1 mouse cellular context compared by ENCODE assay signal in the genomic region with DNA sequence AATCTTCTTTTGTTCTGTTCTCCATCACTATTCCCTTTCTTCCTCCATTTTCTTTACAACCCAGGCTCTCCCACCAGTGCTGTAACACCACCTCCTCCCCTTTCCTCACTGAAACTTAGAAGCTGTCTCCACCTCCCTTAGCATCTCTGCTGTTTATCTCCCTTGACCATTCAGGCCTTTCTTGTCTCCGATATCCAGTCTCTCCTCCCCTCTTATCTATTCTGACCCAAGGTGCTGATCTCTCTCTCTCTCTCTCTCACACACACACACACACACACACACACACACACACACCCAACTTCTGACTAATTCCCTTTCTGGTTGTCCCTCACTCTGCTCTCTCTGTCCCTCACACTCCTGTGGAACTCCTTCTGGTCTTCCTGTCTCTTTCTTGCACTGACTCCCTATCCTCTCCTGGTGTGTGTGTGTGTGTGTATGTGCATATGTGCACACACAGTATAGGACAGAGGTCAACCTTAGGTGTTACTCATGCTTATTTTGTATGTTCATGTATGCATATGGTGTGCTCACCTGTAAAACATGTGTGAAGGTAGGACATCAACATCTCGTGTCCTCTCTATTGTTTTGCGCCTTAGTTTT.
A peak's percentile ranks its signal among the peaks of the same experiment; 100 is the strongest.
TF ChIP-seq lines count a peak whose summit lies in the region.

No protein-coding gene starts in this region.

TF ChIP-seq in MEL, 35 proteins besides CTCF, POLR2A, EP300 and RAD21:
- TF ChIP-seq TCF12 (IDR thresholded peaks at IDR 0.05; ENCODE audit: low read depth, low read length) (peak; percentile 90), CHD2 (IDR thresholded peaks at IDR 0.05; ENCODE audit: low read length) (no peak), TAL1 (IDR thresholded peaks at IDR 0.05; ENCODE audit: low read length) (peak; percentile 68), MAZ (IDR thresholded peaks at IDR 0.05; ENCODE audit: low read depth, low read length) (no peak), UBTF (IDR thresholded peaks at IDR 0.05; ENCODE audit: borderline replicate concordance, insufficient read depth, low read depth, low read length) (no peak), MAX (IDR thresholded peaks at IDR 0.05; ENCODE audit: low read length) (no peak), RCOR1 (IDR thresholded peaks at IDR 0.05; ENCODE audit: low read depth, low read length) (0 out of 2 replicates have a peak, but pooled peaks have one; percentile 42), ETS1 (IDR thresholded peaks at IDR 0.05; ENCODE audit: low read depth, low read length) (peak; percentile 56; the same call in 1 of the 2 replicates), USF1 (IDR thresholded peaks at IDR 0.05; ENCODE audit: low read depth, low read length) (no peak), NRF1 (IDR thresholded peaks at IDR 0.05; ENCODE audit: insufficient read depth, low read depth, low read length, poor library complexity, severe bottlenecking) (no peak), GATA1 (IDR thresholded peaks at IDR 0.05; ENCODE audit: low read depth, low read length) (peak; percentile 85), E2F4 (IDR thresholded peaks at IDR 0.05; ENCODE audit: borderline replicate concordance, low read depth, low read length) (no peak), ZC3H11A (IDR thresholded peaks at IDR 0.05; ENCODE audit: low read depth, low read length) (no peak), TBP (IDR thresholded peaks at IDR 0.05; ENCODE audit: low read depth, low read length) (no peak), MXI1 (IDR thresholded peaks at IDR 0.05; ENCODE audit: low read depth, low read length) (0 out of 2 replicates have a peak, but pooled peaks have one; percentile 18), JUND (IDR thresholded peaks at IDR 0.05; ENCODE audit: low read depth, low read length) (peak; percentile 64; the same call in 1 of the 2 replicates)
